Mouse (Mus musculus): ENCODE results near the gene Cyp4a14. TPM values are rescaled to one million over a fixed set of nuclear protein-coding genes. Genes with fewer than 3 reads are reported as not detected.
"Not testable (repeated sequence)": the region's sequence is repeated elsewhere in the genome, so short reads cannot be mapped to it uniquely, and the experiment has no call there.

The Cyp4a14 gene
- polyA plus RNA-seq, 1 experiment = not detected

GRCm38 (mm10) chr4:115481006-115481652 is 14.8 kb downstream of the Cyp4a14 start:
- no peak overlapping the region for H3K4me3 ChIP-seq (ENCODE audit: extremely low read depth, insufficient read depth, insufficient read length)
- H3K36me3 ChIP-seq (ENCODE audit: control insufficient read depth, insufficient read depth, low read length) = no peaks in the 10 kb centered on the region
- no peak overlapping the region for H3K27ac ChIP-seq (ENCODE audit: insufficient read depth, low read length)
- H3K27me3 ChIP-seq (ENCODE audit: control insufficient read depth, insufficient read depth, low read length) = no peaks in the 10 kb centered on the region
- no peak for DNase-seq (ENCODE audit: low read depth in 1 of 2, low spot score in 2 of 2)
- WGBS = 23% methylated on average over 6 of the region's 6 CpGs
- no peaks in the 10 kb centered on the region for H3K4me1 ChIP-seq (ENCODE audit: control insufficient read depth, insufficient read depth, insufficient read length)
- TF ChIP-seq POLR2A (IDR thresholded peaks at IDR 0.05; ENCODE audit: low read depth, low read length) (no peak), CTCF (IDR thresholded peaks at IDR 0.05; ENCODE audit: extremely low read depth, insufficient read depth, insufficient read length, insufficient replicate concordance) (no peak)

GRCm38 (mm10) chr4:115476051-115476450 is 19.9 kb downstream of the Cyp4a14 start:
- not testable (repeated sequence) for H3K27ac ChIP-seq (ENCODE audit: insufficient read depth, low read length); H3K4me1 ChIP-seq (ENCODE audit: control insufficient read depth, insufficient read depth, insufficient read length); H3K36me3 ChIP-seq (ENCODE audit: control insufficient read depth, insufficient read depth, low read length); H3K4me3 ChIP-seq (ENCODE audit: extremely low read depth, insufficient read depth, insufficient read length); H3K27me3 ChIP-seq (ENCODE audit: control insufficient read depth, insufficient read depth, low read length); DNase-seq (ENCODE audit: low read depth in 1 of 2, low spot score in 2 of 2)

GRCm38 (mm10) chr4:115473585-115473984 is 22.4 kb downstream of the Cyp4a14 start:
- not testable (repeated sequence) for H3K27ac ChIP-seq (ENCODE audit: insufficient read depth, low read length); DNase-seq (ENCODE audit: low read depth in 1 of 2, low spot score in 2 of 2); H3K4me1 ChIP-seq (ENCODE audit: control insufficient read depth, insufficient read depth, insufficient read length); H3K36me3 ChIP-seq (ENCODE audit: control insufficient read depth, insufficient read depth, low read length); H3K27me3 ChIP-seq (ENCODE audit: control insufficient read depth, insufficient read depth, low read length); H3K4me3 ChIP-seq (ENCODE audit: extremely low read depth, insufficient read depth, insufficient read length)
- 53% methylated on average over 3 of the region's 3 CpGs for WGBS

- no peak within 1 kb of the TSS for H3K4me3 ChIP-seq (ENCODE audit: extremely low read depth, insufficient read depth, insufficient read length)
- H3K27me3 ChIP-seq (ENCODE audit: control insufficient read depth, insufficient read depth, low read length) = no peaks in the 10 kb centered on the region
- no peaks in the 10 kb centered on the region for H3K36me3 ChIP-seq (ENCODE audit: control insufficient read depth, insufficient read depth, low read length)
- H3K27ac ChIP-seq (ENCODE audit: insufficient read depth, low read length) = no peak within 1 kb of the TSS
- WGBS = 83% methylated on average over 3 of the region's 3 CpGs
- no peaks in the 10 kb centered on the region for H3K4me1 ChIP-seq (ENCODE audit: control insufficient read depth, insufficient read depth, insufficient read length)
- no peak for DNase-seq (ENCODE audit: low read depth in 1 of 2, low spot score in 2 of 2)
- no peak for TF ChIP-seq CTCF (IDR thresholded peaks at IDR 0.05; ENCODE audit: extremely low read depth, insufficient read depth, insufficient read length, insufficient replicate concordance)
- no peak for TF ChIP-seq POLR2A (IDR thresholded peaks at IDR 0.05; ENCODE audit: low read depth, low read length)
Measured at GRCm38 (mm10) chr4:115452304-115452703, 43.6 kb downstream of the Cyp4a14 start, which contains the start of gene Cyp4a30b. Gene Cyp4a30b, plus strand, starts transcription at chr4:115452604.

- no peak for DNase-seq (ENCODE audit: low read depth in 1 of 2, low spot score in 2 of 2)
- WGBS = 32% methylated on average over 3 of the region's 3 CpGs
- H3K4me3 ChIP-seq (ENCODE audit: extremely low read depth, insufficient read depth, insufficient read length) = no peak overlapping the region
- no peaks in the 10 kb centered on the region for H3K4me1 ChIP-seq (ENCODE audit: control insufficient read depth, insufficient read depth, insufficient read length)
- H3K36me3 ChIP-seq (ENCODE audit: control insufficient read depth, insufficient read depth, low read length) = no peaks in the 10 kb centered on the region
- no peak for TF ChIP-seq CTCF (IDR thresholded peaks at IDR 0.05; ENCODE audit: extremely low read depth, insufficient read depth, insufficient read length, insufficient replicate concordance)
- no peak for TF ChIP-seq POLR2A (IDR thresholded peaks at IDR 0.05; ENCODE audit: low read depth, low read length)
- H3K27me3 ChIP-seq (ENCODE audit: control insufficient read depth, insufficient read depth, low read length) = no peaks in the 10 kb centered on the region
- no peak overlapping the region for H3K27ac ChIP-seq (ENCODE audit: insufficient read depth, low read length)
Measured at GRCm38 (mm10) chr4:115450577-115451137, 45.3 kb downstream of the Cyp4a14 start.

Other genes starting within 250 kb of the Cyp4a14 start
- gene Cyp4a12a, start 197.1 kb downstream of the Cyp4a14 start, polyA plus RNA-seq (2012; rRNA removed) = not detected in 2 replicates
- not detected in 2 replicates for gene Cyp4a12b, start 84.5 kb downstream of the Cyp4a14 start, polyA plus RNA-seq (2012; rRNA removed)
- not detected in 2 replicates for gene Cyp4a30b, start 43.5 kb downstream of the Cyp4a14 start, polyA plus RNA-seq (2012; rRNA removed)
- gene Cyp4a10, start 22.1 kb upstream of the Cyp4a14 start, polyA plus RNA-seq (2012; rRNA removed) = 0.06 TPM in 1 of 2 replicates, not detected in the other
- gene Cyp4a31, start 67.5 kb upstream of the Cyp4a14 start, polyA plus RNA-seq (2012; rRNA removed) = not detected in 2 replicates
- not detected in 2 replicates for gene Cyp4a32, start 104.8 kb upstream of the Cyp4a14 start, polyA plus RNA-seq (2012; rRNA removed)
- gene Cyp4b1, start 151.6 kb upstream of the Cyp4a14 start, polyA plus RNA-seq (2012; rRNA removed) = 9.5 and 9.8 TPM in 2 replicates
- gene Efcab14, start 241.6 kb upstream of the Cyp4a14 start, polyA plus RNA-seq (2012; rRNA removed) = 12.8 and 19.6 TPM in 2 replicates

Data from spleen, adult 2 months (tissue).